Mouse (Mus musculus): Measurements from ENCODE around the gene Cntnap4. TPM values are rescaled to one million over a fixed set of nuclear protein-coding genes. Genes with fewer than 3 reads are reported as not detected.

Gene Cntnap4
- 0.01 and 0.03 TPM in 2 replicates for polyA plus RNA-seq (2012; rRNA removed)

- DNase-seq (ENCODE audit: low spot score): no peak
These were observed at the start of gene Cntnap4 for GRCm38 (mm10) chr8:112569471-112570141. Gene Cntnap4, plus strand, starts transcription at chr8:112570043.

- DNase-seq (ENCODE audit: low spot score): no peak
These were observed 12.5 kb upstream of the Cntnap4 start for GRCm38 (mm10) chr8:112557376-112557775.

GRCm38 (mm10) chr8:112570541-112570940, 698 bp downstream of the Cntnap4 start:
- no peak for DNase-seq (ENCODE audit: low spot score)

GRCm38 (mm10) chr8:112571337-112571904, 1.6 kb downstream of the Cntnap4 start:
- DNase-seq (ENCODE audit: low spot score): no peak

- no peak for DNase-seq (ENCODE audit: low spot score)
These were observed 11.6 kb downstream of the Cntnap4 start for GRCm38 (mm10) chr8:112581473-112581872.

GRCm38 (mm10) chr8:112583440-112583839, 13.6 kb downstream of the Cntnap4 start:
- DNase-seq (ENCODE audit: low spot score): no peak

- DNase-seq (ENCODE audit: low spot score): no peak
These were observed 18.7 kb downstream of the Cntnap4 start for GRCm38 (mm10) chr8:112588357-112589051.

- no peak for DNase-seq (ENCODE audit: low spot score)
These were observed 19.2 kb downstream of the Cntnap4 start for GRCm38 (mm10) chr8:112589052-112589389.

GRCm38 (mm10) chr8:112596023-112596776, 26.4 kb downstream of the Cntnap4 start:
- DNase-seq (ENCODE audit: low spot score): no peak

- DNase-seq (ENCODE audit: low spot score): no peak
These were observed 30.1 kb downstream of the Cntnap4 start for GRCm38 (mm10) chr8:112599975-112600374.

GRCm38 (mm10) chr8:112601150-112601549, 31.3 kb downstream of the Cntnap4 start:
- no peak for DNase-seq (ENCODE audit: low spot score)

GRCm38 (mm10) chr8:112610121-112610520, 40.3 kb downstream of the Cntnap4 start:
- DNase-seq (ENCODE audit: low spot score): no peak

- DNase-seq (ENCODE audit: low spot score): no peak
These were observed 58.9 kb downstream of the Cntnap4 start for GRCm38 (mm10) chr8:112628791-112629190.

- no peak for DNase-seq (ENCODE audit: low spot score)
These were observed 82.8 kb downstream of the Cntnap4 start for GRCm38 (mm10) chr8:112652657-112653056.

GRCm38 (mm10) chr8:112653276-112653675, 83.4 kb downstream of the Cntnap4 start:
- DNase-seq (ENCODE audit: low spot score): no peak

- no peak for DNase-seq (ENCODE audit: low spot score)
These were observed 84.2 kb downstream of the Cntnap4 start for GRCm38 (mm10) chr8:112653994-112654393.

- no peak for DNase-seq (ENCODE audit: low spot score)
These were observed 94.2 kb downstream of the Cntnap4 start for GRCm38 (mm10) chr8:112664067-112664466.

- DNase-seq (ENCODE audit: low spot score): no peak
These were observed 104.8 kb downstream of the Cntnap4 start for GRCm38 (mm10) chr8:112674671-112675070.

- no peak for DNase-seq (ENCODE audit: low spot score)
These were observed 111.9 kb downstream of the Cntnap4 start for GRCm38 (mm10) chr8:112681757-112682156.

- DNase-seq (ENCODE audit: low spot score): no peak
These were observed 125.9 kb downstream of the Cntnap4 start for GRCm38 (mm10) chr8:112695708-112696107.

GRCm38 (mm10) chr8:112698141-112698540, 128.3 kb downstream of the Cntnap4 start:
- DNase-seq (ENCODE audit: low spot score): no peak

- no peak for DNase-seq (ENCODE audit: low spot score)
These were observed 147.1 kb downstream of the Cntnap4 start for GRCm38 (mm10) chr8:112716982-112717381.

Data from urinary bladder, adult 2 months (tissue).